Mouse (Mus musculus): Measurements from ENCODE around the gene Gm17364. TPM values are rescaled to one million over a fixed set of nuclear protein-coding genes. Genes with fewer than 3 reads are reported as not detected.

The Gm17364 gene
- total and polyA plus RNA-seq, 3 experiments, result not detected

- no peak overlapping the region for H3K27ac ChIP-seq (ENCODE audit: control insufficient read depth, low read depth, low read length)
- H3K9me3 ChIP-seq (replicated peaks; ENCODE audit: insufficient read depth, low read length), result no peaks in the 10 kb centered on the region
- H3K4me1 ChIP-seq (ENCODE audit: control insufficient read depth in 1 of 2, insufficient read depth in 2 of 2, low read length in 2 of 2), result no peaks in the 10 kb centered on the region
- no peak overlapping the region for H3K4me3 ChIP-seq (ENCODE audit: control insufficient read depth in 1 of 2, insufficient read depth in 1 of 2, low read depth in 2 of 2, low read length in 2 of 2)
- no peak for TF ChIP-seq MAZ (IDR thresholded peaks at IDR 0.05; ENCODE audit: low read depth, low read length)
- TF ChIP-seq MYC (IDR thresholded peaks at IDR 0.05; ENCODE audit: low read depth, low read length), result no peak
- TF ChIP-seq CHD1 (IDR thresholded peaks at IDR 0.05; ENCODE audit: low read depth, low read length), result no peak
- no peak for TF ChIP-seq BHLHE40 (IDR thresholded peaks at IDR 0.05; ENCODE audit: borderline replicate concordance, low read depth, low read length)
- no peak for TF ChIP-seq ZNF384 (IDR thresholded peaks at IDR 0.05; ENCODE audit: low read depth, low read length)
- no peak for TF ChIP-seq JUND (IDR thresholded peaks at IDR 0.05; ENCODE audit: low read depth, low read length)
- no peak for TF ChIP-seq HCFC1 (IDR thresholded peaks at IDR 0.05; ENCODE audit: low read depth, low read length)
- DNase-seq (ENCODE audit: low read depth, low spot score), result no peak
- no peaks in the 10 kb centered on the region; a peak in 1 of 4 replicates for H3K27me3 ChIP-seq (ENCODE audit: control insufficient read depth in 1 of 2, insufficient read depth in 2 of 2, low read length in 2 of 2)
- no peaks in the 10 kb centered on the region for H3K36me3 ChIP-seq (ENCODE audit: control insufficient read depth in 1 of 2, insufficient read depth in 2 of 2, low read length in 2 of 2)
- H3K79me2 ChIP-seq (ENCODE audit: control insufficient read depth, insufficient read depth, low read length, poor library complexity), result no peaks in the 10 kb centered on the region
- H3K9ac ChIP-seq (ENCODE audit: control insufficient read depth, low read depth, low read length, poor library complexity, severe bottlenecking), result no peak overlapping the region
These were observed 47.3 kb downstream of the Gm17364 start for GRCm38 (mm10) chr13:41226513-41226912.

Other genes starting within 250 kb of the Gm17364 start
- not detected in 2 replicates for gene Mak, start 194.3 kb downstream of the Gm17364 start, total RNA-seq (2012; rRNA removed)
- not detected for gene Mak, start 194.3 kb downstream of the Gm17364 start, polyA plus RNA-seq (2012; ENCODE audit: insufficient read depth in 1 of 2, insufficient read length in 2 of 2, low read depth in 1 of 2, low replicate concordance in 2 of 2, missing spikeins in 1 of 2)
- not detected in 2 replicates for gene Gcm2, start 162.9 kb downstream of the Gm17364 start, total RNA-seq (2012; rRNA removed)
- gene Gcm2, start 162.9 kb downstream of the Gm17364 start, polyA plus RNA-seq (2012; ENCODE audit: insufficient read depth in 1 of 2, insufficient read length in 2 of 2, low read depth in 1 of 2, low replicate concordance in 2 of 2, missing spikeins in 1 of 2), result not detected
- not detected in 2 replicates for gene Sycp2l, start 159.7 kb downstream of the Gm17364 start, total RNA-seq (2012; rRNA removed)
- not detected for gene Sycp2l, start 159.7 kb downstream of the Gm17364 start, polyA plus RNA-seq (2012; ENCODE audit: insufficient read depth in 1 of 2, insufficient read length in 2 of 2, low read depth in 1 of 2, low replicate concordance in 2 of 2, missing spikeins in 1 of 2)
- not detected in 2 replicates for gene Elovl2, start 53.6 kb downstream of the Gm17364 start, total RNA-seq (2012; rRNA removed)
- gene Elovl2, start 53.6 kb downstream of the Gm17364 start, polyA plus RNA-seq (2012; ENCODE audit: insufficient read depth in 1 of 2, insufficient read length in 2 of 2, low read depth in 1 of 2, low replicate concordance in 2 of 2, missing spikeins in 1 of 2), result not detected
- gene Smim13, start 24.1 kb downstream of the Gm17364 start, total RNA-seq (2012; rRNA removed), result 10.7 and 11.1 TPM in 2 replicates
- gene Smim13, start 24.1 kb downstream of the Gm17364 start, polyA plus RNA-seq (2012; ENCODE audit: insufficient read depth in 1 of 2, insufficient read length in 2 of 2, low read depth in 1 of 2, low replicate concordance in 2 of 2, missing spikeins in 1 of 2), result 10 to 100 TPM in 1 of 2 experiments, not detected in 1; 13.1 TPM
- 0.15 and 0.20 TPM in 2 replicates for gene Nedd9, start 213.4 kb upstream of the Gm17364 start, total RNA-seq (2012; rRNA removed)
- under 1 TPM in 1 of 2 experiments, not detected in 1; 0.25 TPM for gene Nedd9, start 213.4 kb upstream of the Gm17364 start, polyA plus RNA-seq (2012; ENCODE audit: insufficient read depth in 1 of 2, insufficient read length in 2 of 2, low read depth in 1 of 2, low replicate concordance in 2 of 2, missing spikeins in 1 of 2)